Mouse (Mus musculus) gastrocnemius, adult 18-20 months (tissue): ENCODE measurements at regions not wholly inside any gene's neighbourhood (a gene's known extent, or its start where the extent isn't known, plus 50 kb on each side); places are given as distances from the start of the nearest gene placed in this dataset.

ENCODE experiments used
- DNase-seq: peaks from one replicate; pipeline ENCODE4 v3.0.0; 2021; ENCODE audit warnings: low spot score

DNA sequence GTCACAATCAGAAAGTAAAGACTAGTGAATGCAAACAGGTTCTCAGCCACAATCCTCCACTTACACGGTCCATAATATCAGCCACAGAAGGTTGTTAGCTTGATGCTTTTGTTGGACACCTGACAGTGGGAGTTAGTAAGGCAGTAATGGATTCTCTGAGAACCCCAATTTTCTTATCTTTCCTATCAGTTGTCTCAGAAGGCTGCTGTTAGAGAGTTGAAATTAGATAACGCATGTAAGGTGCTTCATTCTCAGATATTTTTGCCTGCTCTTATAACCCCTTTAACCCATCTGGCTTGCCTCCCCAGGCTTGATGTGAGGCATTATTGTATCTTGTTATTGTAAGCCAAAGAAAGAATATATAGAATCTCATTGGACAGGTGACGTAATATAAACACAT is 63.0 kb upstream of the Ube2e3 start:
- no peak for DNase-seq

- no peak for DNase-seq
Measured at GRCm38 (mm10) chr2:78803543-78803942, 64.4 kb upstream of the Ube2e3 start.

- no peak for DNase-seq
Measured at GRCm38 (mm10) chr2:78795446-78795845, 72.5 kb upstream of the Ube2e3 start.

DNA sequence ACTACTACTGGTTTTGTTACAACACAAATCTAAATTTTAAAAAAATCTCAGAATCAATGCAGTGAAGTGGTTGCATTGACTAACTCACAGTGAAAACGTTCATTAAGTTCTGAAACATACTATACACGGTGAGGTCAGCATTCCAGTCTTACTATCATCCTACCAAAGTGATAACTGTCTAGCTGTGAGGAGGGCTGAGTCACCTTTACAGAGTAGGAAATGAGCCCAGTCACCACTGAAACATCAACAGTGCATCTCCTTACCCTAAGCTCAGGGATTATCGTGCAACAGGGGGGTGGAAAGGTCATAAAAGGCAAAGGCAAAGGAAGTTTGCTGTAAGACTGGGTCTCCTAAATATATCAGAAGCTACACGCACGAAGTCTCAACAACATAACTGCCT is 73.2 kb upstream of the Ube2e3 start:
- no peak for DNase-seq

DNA sequence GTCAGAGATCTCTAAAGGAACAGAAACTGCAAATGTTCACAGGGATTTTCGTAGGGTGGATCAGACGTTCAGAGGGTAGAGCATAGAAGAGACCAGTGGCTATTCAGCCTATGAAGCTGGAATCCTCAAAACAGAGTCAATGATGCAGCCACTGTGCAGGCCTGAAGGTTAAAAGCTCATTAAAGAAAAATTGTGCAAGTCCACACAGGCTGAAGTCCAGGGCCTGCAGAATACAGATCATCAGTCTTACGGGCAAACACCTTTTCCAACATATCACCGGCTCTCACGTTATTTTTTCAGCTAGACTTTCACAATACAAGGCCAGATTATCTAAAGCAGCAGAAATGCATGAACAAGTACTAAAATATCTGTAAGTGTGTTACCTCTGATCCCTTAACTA is 78.8 kb upstream of the Ube2e3 start:
- DNase-seq: no peak

GRCm38 (mm10) chr2:78788222-78788621 is 79.7 kb upstream of the Ube2e3 start:
- no peak for DNase-seq

- DNase-seq: no peak
Measured at GRCm38 (mm10) chr2:78779949-78780348, 88.0 kb upstream of the Ube2e3 start.

GRCm38 (mm10) chr2:78777589-78777988 is 90.3 kb upstream of the Ube2e3 start:
- no peak for DNase-seq

- DNase-seq: no peak
Measured at GRCm38 (mm10) chr2:78754362-78754761, 113.6 kb upstream of the Ube2e3 start.

- no peak for DNase-seq
Measured at GRCm38 (mm10) chr2:78753918-78754317, 114.0 kb upstream of the Ube2e3 start.

GRCm38 (mm10) chr2:78730161-78730560 is 137.8 kb upstream of the Ube2e3 start:
- DNase-seq: no peak

- no peak for DNase-seq
Measured at GRCm38 (mm10) chr2:78726060-78726459, 141.9 kb upstream of the Ube2e3 start.

GRCm38 (mm10) chr2:78724416-78724815 is 143.5 kb upstream of the Ube2e3 start:
- no peak for DNase-seq

DNA sequence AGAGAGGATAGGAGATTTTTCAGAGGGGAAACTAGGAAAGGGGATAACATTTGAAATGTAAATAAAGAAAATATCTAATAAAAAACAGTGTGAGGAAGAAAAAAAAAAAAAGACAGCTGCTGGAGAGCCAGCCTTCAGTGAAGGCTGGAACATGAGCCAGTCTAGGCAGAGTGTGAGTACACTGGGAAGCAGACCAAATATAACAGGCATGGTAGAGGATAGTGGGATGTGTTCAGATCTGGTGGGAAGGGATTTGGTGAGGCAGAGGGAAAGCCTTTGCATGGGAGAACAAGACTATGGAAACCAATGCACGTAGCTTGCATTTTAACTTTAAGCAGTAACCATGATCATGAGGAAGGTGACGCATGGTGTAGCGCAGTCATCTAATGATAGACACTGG is 144.5 kb upstream of the Ube2e3 start:
- DNase-seq: no peak

- no peak for DNase-seq
Measured at GRCm38 (mm10) chr2:78722739-78723138, 145.2 kb upstream of the Ube2e3 start.

DNA sequence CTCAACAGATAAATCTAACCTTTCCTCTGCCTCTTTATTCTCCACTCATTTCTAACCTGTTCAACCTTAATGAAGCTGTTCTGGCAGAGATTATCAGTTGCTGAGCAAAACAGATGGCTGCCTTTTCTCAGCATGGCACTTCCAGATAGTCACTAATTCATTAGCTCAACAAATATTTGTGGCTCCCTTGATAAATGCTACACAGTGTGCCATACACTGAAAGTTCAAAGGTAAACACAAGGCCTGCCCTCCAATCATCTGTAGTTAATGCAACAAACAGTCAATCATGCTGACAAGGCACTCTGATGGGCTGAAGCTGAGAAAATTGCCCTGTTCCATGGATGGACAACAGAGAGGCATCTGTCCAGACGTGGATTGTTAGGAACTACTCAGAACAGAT is 149.4 kb upstream of the Ube2e3 start:
- DNase-seq: no peak

DNA sequence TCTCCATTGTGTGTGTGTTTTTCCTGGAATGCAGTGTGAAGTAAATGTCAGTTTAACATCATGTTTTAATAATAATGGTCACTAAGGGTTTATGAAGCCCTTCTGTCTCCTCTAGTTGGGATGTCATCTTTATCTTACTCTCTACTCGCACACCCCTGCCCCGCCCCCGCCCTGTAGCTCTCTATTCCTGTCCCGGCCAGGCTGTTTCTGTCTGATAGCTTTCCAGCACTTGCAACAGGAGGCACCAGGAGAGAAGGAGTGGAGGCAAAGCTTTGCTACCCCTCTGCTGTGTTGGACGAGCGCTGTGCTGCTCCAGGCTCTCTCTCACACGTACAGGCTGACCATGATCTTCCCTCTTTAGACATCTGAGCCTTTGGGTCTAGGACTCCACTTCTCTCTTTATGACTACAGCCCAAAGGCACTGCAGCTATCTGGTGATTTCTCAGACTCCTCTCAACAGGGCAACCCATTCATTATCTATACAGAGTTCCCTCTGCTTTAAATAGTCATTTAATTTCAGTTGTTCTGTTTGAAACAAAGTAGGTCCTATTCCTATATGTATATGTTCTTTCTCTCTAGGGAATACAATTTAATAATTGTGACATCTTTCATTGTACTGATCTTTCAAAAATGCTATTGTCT is 151.6 kb upstream of the Ube2e3 start:
- no peak for DNase-seq

DNA sequence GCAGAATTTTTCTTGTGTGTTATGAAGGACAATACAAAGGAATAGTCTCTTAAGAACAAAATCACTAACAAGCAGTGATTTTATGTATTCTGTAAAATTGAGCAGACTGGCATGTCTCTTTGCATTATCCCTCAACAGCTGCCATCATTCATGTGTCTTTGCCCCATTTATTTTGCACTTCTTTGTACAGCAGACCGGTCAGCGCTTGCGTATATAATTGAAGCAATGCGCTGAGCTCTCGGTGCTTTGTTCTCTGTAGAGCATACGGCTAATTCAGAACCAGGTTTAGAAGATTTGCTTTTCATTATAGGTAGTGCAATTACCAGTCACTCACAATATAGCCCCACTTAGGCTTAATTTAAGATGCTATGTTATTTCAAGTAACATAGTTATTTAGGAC is 173.1 kb upstream of the Ube2e3 start:
- no peak for DNase-seq

DNA sequence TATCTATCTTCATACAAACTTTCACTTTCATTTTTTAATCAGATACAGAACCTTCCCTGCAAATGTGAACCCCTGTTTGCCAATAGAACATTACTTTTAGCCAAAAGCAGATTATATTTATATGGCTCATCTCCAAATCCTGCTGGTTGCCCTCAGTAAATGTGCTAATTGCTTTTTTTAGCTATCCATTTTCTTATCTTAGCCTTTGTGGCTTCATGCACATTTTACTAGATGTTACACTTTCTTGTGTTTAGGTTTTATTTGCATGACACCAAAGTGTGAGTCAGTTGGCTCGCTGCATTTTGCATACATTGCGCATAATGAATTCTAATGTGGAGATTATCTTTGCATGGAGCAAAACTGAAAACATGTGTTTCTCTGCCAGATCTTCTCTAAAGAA is 211.3 kb upstream of the Ube2e3 start:
- no peak for DNase-seq

DNA sequence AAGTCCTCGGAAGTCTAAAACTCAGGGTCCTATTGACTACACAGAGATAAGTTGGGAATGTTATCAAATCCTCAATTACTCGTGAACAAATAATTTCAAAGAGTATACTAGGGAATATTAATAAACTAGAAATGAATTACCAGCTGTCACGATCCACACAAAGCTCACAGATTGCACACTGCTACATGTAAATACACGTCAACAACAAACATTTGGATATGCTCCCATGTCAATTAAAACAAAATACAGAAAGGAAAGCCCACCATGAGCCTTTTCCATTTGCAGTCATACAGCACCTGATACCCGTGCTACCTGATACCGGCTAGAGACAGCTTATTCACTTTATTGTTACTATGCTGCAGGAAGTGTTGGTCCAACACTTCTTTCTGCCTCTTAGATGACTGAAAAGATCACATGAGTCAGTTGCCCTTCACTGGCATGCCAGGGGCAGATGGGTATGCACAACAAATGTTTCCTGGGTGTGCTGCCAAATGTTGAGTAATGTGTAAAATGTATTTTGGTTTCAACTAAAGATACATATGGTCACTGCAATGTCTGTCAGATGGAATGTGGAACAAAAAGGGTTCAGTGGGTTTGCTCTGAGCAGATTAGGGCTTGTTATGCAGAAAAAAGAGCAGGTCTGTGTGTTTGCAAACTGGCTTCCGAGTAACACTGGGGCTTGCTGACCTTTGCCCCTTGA is 212.6 kb upstream of the Ube2e3 start:
- DNase-seq: no peak

DNA sequence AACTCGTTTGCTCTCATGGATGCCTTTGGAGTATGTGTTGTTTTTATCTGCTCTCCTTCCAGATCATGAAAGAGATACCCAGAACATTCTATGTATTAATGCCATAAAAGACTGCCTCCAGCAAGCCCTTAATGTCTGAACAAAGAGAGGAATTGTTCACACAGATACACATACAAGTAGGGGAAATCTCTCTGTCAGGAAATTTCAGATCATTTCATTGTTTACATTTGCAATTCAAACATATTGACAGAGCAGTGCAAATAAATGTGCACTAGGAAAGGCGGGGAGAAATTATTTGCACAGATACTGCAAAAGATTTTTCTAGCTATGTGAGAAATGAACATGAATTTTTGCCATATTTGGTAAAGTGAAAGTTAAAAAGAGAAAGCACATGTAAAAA is 216.4 kb upstream of the Ube2e3 start:
- DNase-seq: no peak

DNA sequence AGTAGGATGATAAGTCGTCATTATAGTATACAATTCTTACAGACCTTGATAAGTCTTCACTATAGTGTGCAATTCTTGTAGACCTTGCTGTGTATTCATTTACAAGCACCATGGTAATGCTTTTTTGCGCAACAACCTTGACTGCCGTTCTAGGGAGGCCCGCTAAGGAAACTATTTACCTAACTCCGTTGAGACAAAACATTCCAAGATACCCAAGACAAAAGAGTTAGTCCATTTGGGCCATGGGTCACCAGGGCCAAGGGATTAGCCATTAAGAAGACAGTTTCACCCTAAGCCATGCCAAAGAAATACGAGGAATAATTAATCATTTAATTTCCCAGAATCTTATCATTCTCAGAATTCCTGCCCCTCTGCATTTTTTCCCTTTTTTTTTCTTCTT is 227.6 kb upstream of the Ube2e3 start:
- no peak for DNase-seq

DNA sequence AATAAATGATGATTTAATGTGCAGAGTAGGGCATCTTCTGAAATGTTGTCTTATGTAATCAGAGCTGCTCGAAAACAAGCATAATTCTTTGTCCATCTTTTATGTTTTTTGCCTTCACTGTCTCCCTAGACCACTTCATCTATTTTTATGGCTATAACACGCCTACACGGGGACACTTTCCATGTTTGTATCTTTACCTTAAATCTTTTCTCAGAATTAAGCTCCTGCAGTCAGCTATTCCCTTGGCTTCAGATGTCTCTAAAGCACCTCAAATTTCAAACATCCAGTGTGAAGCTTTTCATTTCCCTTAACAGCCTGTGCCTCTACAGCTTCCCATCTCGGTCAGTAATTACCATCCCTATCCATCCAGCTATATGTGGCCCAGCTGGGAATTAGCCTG is 242.7 kb upstream of the Ube2e3 start:
- DNase-seq: no peak

- DNase-seq: no peak
Measured at GRCm38 (mm10) chr2:78606388-78606787, 261.5 kb upstream of the Ube2e3 start.
